Comparison of ENCODE assay signal across 21 mouse cellular contexts in the genomic region with DNA sequence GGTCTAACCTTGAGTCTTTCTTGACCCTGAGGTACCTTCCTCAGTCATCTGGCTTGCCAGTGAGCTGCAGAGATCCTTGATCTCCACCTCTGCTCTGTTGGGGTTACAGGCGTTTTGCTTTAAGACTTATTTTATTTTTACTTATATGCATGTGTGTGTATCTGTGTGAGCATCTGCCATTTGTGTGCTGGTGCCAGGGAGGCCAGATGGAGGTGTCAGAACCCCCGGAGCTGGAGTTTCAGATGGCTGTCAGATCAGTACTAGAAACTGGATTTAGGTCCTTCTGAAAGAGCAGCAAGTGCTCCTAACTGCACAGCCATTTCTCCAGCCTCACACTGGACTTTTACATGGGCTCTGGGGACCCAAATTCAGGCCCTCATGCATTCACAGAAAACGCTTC. TPM values are rescaled to one million over a fixed set of nuclear protein-coding genes. Genes with fewer than 3 reads are reported as not detected.
DNase-seq lines count a peak whose midpoint lies in the region; ATAC-seq lines count a peak whose summit lies in the region.
"Had no signal": no experiment of that assay in that cellular context is flagged by ENCODE, and none has a peak within 500 bp of the region (broad histone marks: within the 10 kb centered on the region; RNA-seq: fewer than 3 reads in every experiment).

No protein-coding gene starts in this region.

- H3K4me1 ChIP-seq in forebrain, embryonic 14.5 days (ENCODE audit: control insufficient read depth, insufficient read depth, low read length), result peaks cover 18% of the 10 kb centered on the region
- H3K4me1 ChIP-seq in forebrain, embryonic 13.5 days, result peaks cover 19% of the 10 kb centered on the region
- H3K4me1 ChIP-seq: liver, embryonic 15.5 days had no signal

- no peak overlapping the region for H3K4me3 ChIP-seq in forebrain, embryonic 14.5 days (ENCODE audit: low read depth, low read length)
- H3K4me3 ChIP-seq in forebrain, embryonic 13.5 days, result no peak overlapping the region
- H3K4me3 ChIP-seq: embryonic facial prominence, embryonic 13.5 days; hindbrain, embryonic 10.5 days; limb, embryonic 13.5 days; liver, embryonic 15.5 days; midbrain, embryonic 12.5 days had no signal

- intact Hi-C loops in left cerebral cortex, postnatal 4 days (cut with DNase I), result no loop called here
- intact Hi-C loops in left cerebral cortex, postnatal 36 days (cut with DNase I), result no loop called here

- H3K9ac ChIP-seq in forebrain, embryonic 14.5 days (ENCODE audit: low read length), result no peak overlapping the region
- H3K9ac ChIP-seq in forebrain, embryonic 13.5 days, result no peak overlapping the region
- H3K9ac ChIP-seq: embryonic facial prominence, embryonic 13.5 days; limb, embryonic 13.5 days; liver, embryonic 15.5 days; midbrain, embryonic 12.5 days had no signal

- H3K4me2 ChIP-seq in forebrain, embryonic 14.5 days (ENCODE audit: low read length), result no peak overlapping the region
- no peak overlapping the region for H3K4me2 ChIP-seq in forebrain, embryonic 13.5 days
- H3K4me2 ChIP-seq: embryonic facial prominence, embryonic 13.5 days; limb, embryonic 13.5 days; liver, embryonic 15.5 days; midbrain, embryonic 12.5 days had no signal

- DNase-seq in forebrain, embryonic 14.5 days (ENCODE audit: low spot score), result peak; percentile 49
- DNase-seq in left cerebral cortex, postnatal 4 days, result peak; percentile 49
- DNase-seq in left cerebral cortex, postnatal 36 days (ENCODE audit: low spot score in 2 of 2), result no peak
- DNase-seq in cerebellum, postnatal 36 days, result peak; percentile 46 to 49
- DNase-seq in layer of hippocampus, postnatal 36 days, result peak; percentile 49 to 69
- no peak for DNase-seq in MN1 (ENCODE audit: low spot score)
- no peak for DNase-seq in kidney, adult 11 months
- DNase-seq: adrenal gland, postnatal 25 days; gastrocnemius, postnatal 25 days; kidney, adult 9 months; kidney, postnatal 25 days; right cerebral cortex, postnatal 4 days had no signal

- no peaks in the 10 kb centered on the region for H3K9me3 ChIP-seq in forebrain, embryonic 14.5 days (replicated peaks; ENCODE audit: control insufficient read depth, low read length)
- H3K9me3 ChIP-seq in forebrain, embryonic 13.5 days (replicated peaks), result no peaks in the 10 kb centered on the region
- H3K9me3 ChIP-seq: embryonic facial prominence, embryonic 13.5 days; hindbrain, embryonic 10.5 days; limb, embryonic 13.5 days; liver, embryonic 15.5 days; midbrain, embryonic 12.5 days had no signal

- 65% methylated on average over 3 of the region's 3 CpGs for WGBS in forebrain, embryonic 14.5 days
- 69% methylated on average over 3 of the region's 3 CpGs for WGBS in forebrain, embryonic 13.5 days

- no peaks in the 10 kb centered on the region for H3K36me3 ChIP-seq in forebrain, embryonic 14.5 days (ENCODE audit: control insufficient read depth, insufficient read depth, low read length)
- no peaks in the 10 kb centered on the region for H3K36me3 ChIP-seq in forebrain, embryonic 13.5 days (ENCODE audit: poor library complexity, severe bottlenecking)
- H3K36me3 ChIP-seq: embryonic facial prominence, embryonic 13.5 days; hindbrain, embryonic 10.5 days; limb, embryonic 13.5 days; liver, embryonic 15.5 days; midbrain, embryonic 12.5 days had no signal

- no peak for ATAC-seq in forebrain, embryonic 14.5 days
- no peak for ATAC-seq in forebrain, embryonic 13.5 days
- ATAC-seq: activated CD4-positive, CD25-positive, alpha-beta regulatory T cell, adult 4 months; CD4-positive, CD25-positive, alpha-beta regulatory T cell, adult 4 months had no signal

- H3K27me3 ChIP-seq in forebrain, embryonic 14.5 days (replicated peaks; ENCODE audit: control insufficient read depth, insufficient read depth, low read length), result no peaks in the 10 kb centered on the region
- no peaks in the 10 kb centered on the region for H3K27me3 ChIP-seq in forebrain, embryonic 13.5 days
- H3K27me3 ChIP-seq: liver, embryonic 15.5 days had no signal

- H3K27ac ChIP-seq in forebrain, embryonic 14.5 days (ENCODE audit: low read depth, low read length), result peak overlapping the region; percentile 27; the same call in 1 of the 2 replicates
- no peak overlapping the region for H3K27ac ChIP-seq in forebrain, embryonic 13.5 days
- H3K27ac ChIP-seq: embryonic facial prominence, embryonic 13.5 days; hindbrain, embryonic 10.5 days; limb, embryonic 13.5 days; liver, embryonic 15.5 days; midbrain, embryonic 12.5 days had no signal

RNA-seq across cellular contexts. Expression of a gene that starts 28.0 kb away (rescaled TPM):
- polyA plus RNA-seq in forebrain, embryonic 14.5 days (2014; fragmentation: Nextera tagmentation; extraction: Ambion mirVana), result 26.9 and 40.3 TPM in 2 replicates
- polyA plus RNA-seq in forebrain, embryonic 13.5 days (2015; fragmentation: Nextera tagmentation; extraction: Ambion mirVana), result 35.3 and 35.8 TPM in 2 replicates
- total RNA-seq in left cerebral cortex, postnatal 4 days (2021), result 100 to 1,000 TPM; 126 to 128 TPM
- 100 to 1,000 TPM; 164 to 178 TPM for total RNA-seq in left cerebral cortex, postnatal 36 days (2021)
- 100 to 1,000 TPM; 174 to 193 TPM for total RNA-seq in layer of hippocampus, postnatal 36 days (2021)
- total RNA-seq: monocyte, adult 5-6 weeks had no signal
- polyA plus RNA-seq: activated CD4-positive, CD25-positive, alpha-beta regulatory T cell, adult 4 months; CD4-positive, CD25-positive, alpha-beta regulatory T cell, adult 4 months had no signal

Comparison
In these comparisons a context has a peak if more than half of its experiments do, and no peak if none do; other contexts are left out.
1. DNase-seq: peak in forebrain, embryonic 14.5 days (single experiment), left cerebral cortex, postnatal 4 days (single experiment), cerebellum, postnatal 36 days (2 of 2) and layer of hippocampus, postnatal 36 days (2 of 2); none in left cerebral cortex, postnatal 36 days (0 of 2), MN1 (single experiment) and kidney, adult 11 months (single experiment).